Mouse (Mus musculus) erythroblast, embryonic 14.5 days (primary cell): ENCODE data around the gene Ceacam3. TPM values are rescaled to one million over a fixed set of nuclear protein-coding genes. Genes with fewer than 3 reads are reported as not detected.
"Not testable (repeated sequence)": the region's sequence is repeated elsewhere in the genome, so short reads cannot be mapped to it uniquely, and the experiment has no call there.

Experiments
- H3K27me3 ChIP-seq: 2 replicates; pipeline ENCODE4 v1.6.1; 2012; ENCODE audit warnings: inconsistent platforms; ENCODE audit not compliant: control insufficient read depth
- H3K36me3 ChIP-seq: 2 replicates; pipeline ENCODE4 v1.6.1; 2012; ENCODE audit warnings: mild to moderate bottlenecking, inconsistent platforms; ENCODE audit not compliant: control insufficient read depth
- H3K4me1 ChIP-seq: 2 replicates; pipeline ENCODE4 v1.6.1; 2012; ENCODE audit warnings: inconsistent platforms; ENCODE audit not compliant: control insufficient read depth
- H3K4me3 ChIP-seq: replicated peaks from 2 replicates; pipeline ENCODE3; 2012; ENCODE audit warnings: moderate library complexity, mild to moderate bottlenecking, inconsistent platforms
- H3K9me3 ChIP-seq: 2 replicates; pipeline ENCODE4 v1.6.1; 2012; ENCODE audit warnings: low read length, inconsistent platforms, mixed read lengths; ENCODE audit not compliant: control insufficient read depth
- GATA1 ChIP-seq: IDR thresholded peaks from 2 replicates; pipeline ENCODE4 v1.6.1; 2012; ENCODE audit warnings: low read length, inconsistent platforms, mixed read lengths
- TAL1 ChIP-seq: IDR thresholded peaks from 3 replicates; pipeline ENCODE4 v1.6.1; 2012; ENCODE audit warnings: low read length, inconsistent platforms, mixed read lengths
- polyA plus RNA-seq: library from polyadenylated mRNA; stranded (reverse); fragments of >175 nt; gene quantifications from 2 replicates; pipeline ENCODE4 v1.2.3, GENCODE M21; 2012

The Ceacam3 gene
- not detected in 2 replicates for polyA plus RNA-seq

DNA sequence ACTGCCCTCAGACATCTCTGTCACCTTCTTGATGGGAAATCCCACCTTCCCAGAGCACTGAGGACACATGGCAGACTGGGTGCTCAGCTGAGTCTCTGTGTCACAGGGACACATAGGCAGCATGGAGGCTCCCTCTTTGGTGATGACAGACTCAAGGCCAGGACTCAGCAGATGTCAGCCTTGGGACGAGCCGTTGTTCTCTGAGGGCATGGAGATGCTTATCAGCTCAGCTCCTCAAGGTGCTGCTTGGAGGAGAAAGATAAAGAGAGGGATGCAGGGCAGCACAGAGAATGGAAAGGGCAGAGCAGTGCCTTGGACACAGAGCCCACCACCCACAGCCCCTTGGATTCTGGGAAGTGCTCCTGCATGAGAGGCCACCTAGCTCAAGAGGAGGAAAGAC, at the start of gene Ceacam3:
Ceacam3 (plus strand) TSS at position 352 of the 400 bp plus-strand sequence.
- no peaks in the 10 kb centered on the region for H3K4me1 ChIP-seq
- H3K9me3 ChIP-seq, result peaks cover 7% of the 10 kb centered on the region; the same call in 1 of the 2 replicates
- TF ChIP-seq GATA1, result no peak
- no peak for TF ChIP-seq TAL1
- no peaks in the 10 kb centered on the region for H3K27me3 ChIP-seq
- no peak within 1 kb of the TSS for H3K4me3 ChIP-seq
- H3K36me3 ChIP-seq, result no peaks in the 10 kb centered on the region

DNA sequence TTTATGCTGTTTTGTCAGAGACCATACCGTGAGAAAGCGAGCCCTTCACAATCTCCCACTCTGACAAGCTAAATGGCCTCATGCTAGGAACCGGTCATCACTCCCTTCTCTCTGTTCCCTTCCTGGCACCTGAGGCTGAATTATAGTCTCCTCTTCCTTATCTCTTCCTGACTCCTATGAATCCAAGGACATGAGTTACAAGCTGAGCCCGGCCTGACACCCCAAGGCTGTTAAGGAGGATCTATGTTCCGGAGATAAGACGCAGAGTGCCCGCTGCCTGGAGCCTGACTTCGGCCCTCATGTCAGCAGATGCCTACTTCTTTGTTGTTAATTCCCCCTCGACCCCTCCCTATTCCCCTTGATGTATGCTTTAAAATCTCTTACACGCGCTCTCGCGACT, 48.5 kb upstream of the Ceacam3 start:
- H3K36me3 ChIP-seq, H3K4me3 ChIP-seq, H3K4me1 ChIP-seq, H3K9me3 ChIP-seq, H3K27me3 ChIP-seq: not testable (repeated sequence)

DNA sequence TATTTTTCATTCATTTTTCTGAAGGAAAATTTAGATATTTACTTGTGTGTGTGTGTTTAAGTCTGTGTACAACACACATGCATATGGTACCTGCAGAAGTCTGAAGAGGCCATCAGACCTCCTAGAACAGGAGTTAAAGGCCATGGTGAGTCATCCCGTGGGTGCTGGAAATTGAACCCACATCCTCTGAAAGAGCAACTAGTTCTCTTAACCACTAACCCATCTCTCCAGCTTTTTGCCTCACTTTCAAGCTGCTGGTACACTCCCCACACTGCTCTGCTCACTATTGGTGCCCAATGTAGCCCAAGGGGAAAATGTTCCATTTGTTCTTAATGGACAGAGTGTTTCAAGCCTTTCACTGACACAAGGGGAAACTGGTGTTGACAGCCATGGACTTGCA, 14.8 kb upstream of the Ceacam3 start:
- H3K4me1 ChIP-seq, result no peaks in the 10 kb centered on the region
- TF ChIP-seq TAL1, result no peak
- no peak for TF ChIP-seq GATA1
- no peak overlapping the region for H3K4me3 ChIP-seq
- H3K27me3 ChIP-seq, result no peaks in the 10 kb centered on the region
- no peaks in the 10 kb centered on the region for H3K9me3 ChIP-seq
- H3K36me3 ChIP-seq, result no peaks in the 10 kb centered on the region

DNA sequence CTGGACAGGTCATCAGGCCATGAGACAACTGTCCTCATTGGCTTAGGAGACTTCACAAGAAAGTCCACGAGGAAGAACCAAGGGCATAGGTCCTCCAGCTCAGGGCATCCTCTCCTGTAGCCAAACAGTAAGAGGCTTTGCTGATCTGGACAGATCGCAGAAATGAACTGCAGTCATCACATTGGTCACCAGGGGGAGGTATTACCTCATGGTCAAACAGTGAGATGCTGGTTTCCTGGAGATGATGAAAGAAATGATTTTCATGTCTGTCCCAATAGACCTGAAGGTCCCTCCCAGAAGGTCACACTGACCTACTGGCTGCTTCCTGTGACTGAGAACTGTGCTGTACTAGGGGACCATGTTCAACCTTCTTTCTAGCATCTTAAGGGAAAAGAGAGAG, 5.6 kb downstream of the Ceacam3 start:
- no peaks in the 10 kb centered on the region; the same call in 1 of the 2 replicates for H3K9me3 ChIP-seq
- H3K36me3 ChIP-seq, result no peaks in the 10 kb centered on the region
- H3K4me1 ChIP-seq, result no peaks in the 10 kb centered on the region
- no peak for TF ChIP-seq GATA1
- TF ChIP-seq TAL1, result no peak
- no peaks in the 10 kb centered on the region for H3K27me3 ChIP-seq
- H3K4me3 ChIP-seq, result no peak overlapping the region

DNA sequence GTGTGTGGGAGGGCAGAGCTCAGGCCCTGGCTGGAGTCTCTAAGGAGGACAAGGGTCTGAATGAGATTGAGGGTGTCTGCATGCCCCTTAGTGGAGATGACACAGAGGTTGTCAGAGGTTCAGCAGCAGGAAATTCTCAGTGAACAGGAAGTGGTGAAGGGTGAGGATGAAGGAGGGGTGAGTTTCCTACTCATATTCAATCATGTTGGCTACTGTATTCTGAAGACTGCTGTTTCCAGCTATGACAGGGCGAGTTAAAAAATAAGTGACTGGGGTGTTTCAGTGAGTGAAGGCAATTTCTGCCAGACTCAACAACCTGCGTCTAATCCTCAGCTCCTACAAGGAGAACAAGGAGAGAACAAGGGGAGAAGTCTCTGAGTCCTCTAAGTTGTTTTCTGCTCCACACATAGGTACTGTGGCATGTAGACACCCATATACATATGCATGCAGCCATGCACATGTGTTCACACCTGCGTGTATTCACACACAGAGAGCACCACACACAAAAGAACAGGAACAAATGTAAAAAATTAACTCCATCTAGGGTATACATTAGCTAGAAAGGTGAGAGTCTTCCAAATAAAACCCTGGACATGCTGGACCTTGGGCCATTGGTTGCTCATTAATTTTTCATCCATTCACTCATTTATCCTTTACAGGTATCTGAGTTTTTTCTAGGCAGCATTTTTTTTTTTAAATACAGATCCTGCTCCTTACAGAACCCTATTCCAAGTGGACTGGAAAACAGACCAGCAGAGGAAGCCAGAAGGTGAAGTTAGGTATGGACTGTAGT, 7.0 kb downstream of the Ceacam3 start:
- H3K36me3 ChIP-seq, result no peaks in the 10 kb centered on the region
- no peaks in the 10 kb centered on the region for H3K27me3 ChIP-seq
- H3K9me3 ChIP-seq, result no peaks in the 10 kb centered on the region; the same call in 1 of the 2 replicates
- TF ChIP-seq TAL1, result no peak
- no peak for TF ChIP-seq GATA1
- no peak overlapping the region for H3K4me3 ChIP-seq
- no peaks in the 10 kb centered on the region for H3K4me1 ChIP-seq

DNA sequence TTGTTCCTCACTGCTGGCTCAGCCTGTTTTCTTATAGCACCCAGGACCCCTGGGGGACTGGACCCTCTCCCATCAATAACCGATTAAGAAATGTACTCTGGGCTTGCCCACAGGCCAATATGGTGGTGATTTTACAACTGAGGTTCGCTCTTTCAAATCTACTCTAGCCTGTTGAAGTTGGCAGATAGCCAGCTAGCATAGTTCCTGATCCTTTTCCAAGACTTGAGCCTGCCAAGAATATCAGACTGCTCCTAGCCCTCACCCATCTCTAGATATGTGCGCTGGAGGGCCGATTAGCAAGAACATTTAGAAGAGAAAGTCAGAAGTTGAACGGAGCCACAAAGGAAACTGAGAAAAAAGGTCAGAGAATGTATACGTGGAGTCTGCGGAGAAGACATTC, 8.9 kb downstream of the Ceacam3 start:
- Histone ChIP-seq H3K4me3 (no peak overlapping the region), H3K4me1 (no peaks in the 10 kb centered on the region), H3K27me3 (no peaks in the 10 kb centered on the region), H3K9me3 (no peaks in the 10 kb centered on the region; the same call in 1 of the 2 replicates), H3K36me3 (no peaks in the 10 kb centered on the region)
- TF ChIP-seq GATA1 (no peak), TAL1 (no peak)

DNA sequence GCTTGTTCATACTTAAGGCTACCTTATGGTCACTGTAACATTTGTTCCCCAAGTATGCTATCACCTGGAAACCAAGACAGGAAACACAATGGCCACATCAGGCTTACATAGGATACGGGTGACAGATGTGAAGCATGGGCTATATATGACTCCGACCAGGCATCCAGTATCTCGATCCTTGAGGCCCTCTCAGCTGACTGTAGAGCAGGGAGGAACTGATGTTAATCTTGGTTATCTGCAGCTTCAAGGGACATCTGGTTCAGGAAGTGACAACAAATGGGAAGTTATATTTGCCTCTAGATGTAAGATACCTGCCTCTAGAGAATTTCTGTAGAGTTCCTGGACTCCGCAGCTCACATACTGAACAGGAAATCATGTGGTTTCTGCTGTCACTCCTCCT, 21.7 kb downstream of the Ceacam3 start:
- Histone ChIP-seq H3K4me3 (no peak overlapping the region), H3K4me1 (no peaks in the 10 kb centered on the region), H3K27me3 (no peaks in the 10 kb centered on the region), H3K36me3 (no peaks in the 10 kb centered on the region), H3K9me3 (peaks cover 2% of the 10 kb centered on the region; the same call in 1 of the 2 replicates)
- TF ChIP-seq GATA1, result no peak
- no peak for TF ChIP-seq TAL1

DNA sequence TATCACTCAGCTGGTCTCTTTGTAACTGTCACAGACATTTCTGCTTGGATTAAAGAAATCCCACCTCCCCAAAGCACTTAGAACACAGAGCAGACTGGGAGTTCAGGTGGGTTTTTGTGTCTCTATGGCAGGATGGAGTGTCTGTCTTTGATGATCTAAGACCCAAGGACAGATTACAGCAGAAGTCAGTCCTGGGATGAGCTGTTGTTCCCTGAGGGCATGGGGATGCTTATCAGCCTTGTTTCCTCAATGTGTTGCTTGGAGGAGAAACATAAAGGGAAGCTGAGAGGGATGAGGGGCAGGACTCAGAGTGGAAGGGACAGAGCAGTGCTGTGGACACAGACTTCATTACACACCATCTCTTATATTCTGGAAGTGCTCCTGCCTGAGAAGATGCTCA, 53.1 kb downstream of the Ceacam3 start, which contains the start of gene Psg29:
Psg29 (plus strand) TSS at position 301 of the 400 bp plus-strand sequence.
- H3K36me3 ChIP-seq, result no peaks in the 10 kb centered on the region

DNA sequence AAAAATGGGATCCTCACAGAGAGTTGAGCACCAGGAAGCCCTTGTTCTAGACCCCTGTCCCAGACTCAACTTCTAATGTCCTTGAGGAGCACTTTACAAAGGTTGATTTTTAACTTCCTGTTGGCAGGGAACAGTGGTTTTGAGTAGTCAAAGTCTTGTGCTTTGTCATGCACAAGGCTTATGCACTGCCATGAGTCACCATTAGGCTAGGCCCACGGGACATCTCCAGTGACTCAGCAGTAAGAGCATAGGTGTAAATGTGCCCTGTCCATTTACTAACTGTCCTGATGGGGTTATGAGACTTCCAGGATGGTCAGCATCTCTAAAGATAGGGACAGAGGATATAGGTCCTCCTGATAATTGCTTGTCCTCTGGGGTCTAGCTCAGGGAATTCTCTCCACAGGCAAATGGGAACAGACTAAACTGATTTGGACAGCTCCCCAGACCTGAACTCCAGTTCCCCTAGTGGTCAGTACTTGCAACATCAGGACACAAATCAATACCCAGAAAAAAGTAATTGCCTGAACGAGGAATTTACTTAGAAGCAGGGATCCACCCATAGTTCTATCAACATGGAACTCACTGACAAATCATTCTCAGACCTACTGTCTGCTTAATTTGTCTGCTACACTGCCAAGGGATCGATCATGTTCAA, 55.6 kb downstream of the Ceacam3 start:
- Histone ChIP-seq H3K27me3 (no peaks in the 10 kb centered on the region), H3K36me3 (no peaks in the 10 kb centered on the region), H3K9me3 (peaks cover 7% of the 10 kb centered on the region; the same call in 1 of the 2 replicates), H3K4me3 (no peak overlapping the region), H3K4me1 (no peaks in the 10 kb centered on the region)
- TF ChIP-seq GATA1, result no peak
- no peak for TF ChIP-seq TAL1

More for the DNA sequence above, 53.1 kb downstream of the Ceacam3 start, which contains the start of gene Psg29:
- Histone ChIP-seq H3K4me3 (no peak within 1 kb of the TSS), H3K9me3 (peaks cover 7% of the 10 kb centered on the region; the same call in 1 of the 2 replicates), H3K4me1 (no peaks in the 10 kb centered on the region), H3K27me3 (no peaks in the 10 kb centered on the region)
- TF ChIP-seq GATA1 (no peak), TAL1 (no peak)

Other genes starting within 250 kb of the Ceacam3 start
- gene Ptgir, start 243.8 kb upstream of the Ceacam3 start, polyA plus RNA-seq, result 0.01 and 0.04 TPM in 2 replicates
- 185 and 208 TPM in 2 replicates for gene Calm3, start 226.2 kb upstream of the Ceacam3 start, polyA plus RNA-seq
- 0.02 TPM in 1 of 2 replicates, not detected in the other for gene Pnmal2, start 205.6 kb upstream of the Ceacam3 start, polyA plus RNA-seq
- not detected in 2 replicates for gene Pnmal1, start 190.6 kb upstream of the Ceacam3 start, polyA plus RNA-seq
- gene Gm42372, start 167.2 kb upstream of the Ceacam3 start, polyA plus RNA-seq, result not detected in 2 replicates
- gene Ccdc8, start 157.6 kb upstream of the Ceacam3 start, polyA plus RNA-seq, result 0.05 and 0.08 TPM in 2 replicates
- 7.3 and 7.7 TPM in 2 replicates for gene Ppp5c, start 122.4 kb upstream of the Ceacam3 start, polyA plus RNA-seq
- gene Hif3a, start 87.9 kb upstream of the Ceacam3 start, polyA plus RNA-seq, result 7.8 and 8.0 TPM in 2 replicates
- not detected in 2 replicates for gene Psg16, start 76.2 kb upstream of the Ceacam3 start, polyA plus RNA-seq
- gene Psg29, start 53.2 kb downstream of the Ceacam3 start, polyA plus RNA-seq, result not detected in 2 replicates